In the genomic region with DNA sequence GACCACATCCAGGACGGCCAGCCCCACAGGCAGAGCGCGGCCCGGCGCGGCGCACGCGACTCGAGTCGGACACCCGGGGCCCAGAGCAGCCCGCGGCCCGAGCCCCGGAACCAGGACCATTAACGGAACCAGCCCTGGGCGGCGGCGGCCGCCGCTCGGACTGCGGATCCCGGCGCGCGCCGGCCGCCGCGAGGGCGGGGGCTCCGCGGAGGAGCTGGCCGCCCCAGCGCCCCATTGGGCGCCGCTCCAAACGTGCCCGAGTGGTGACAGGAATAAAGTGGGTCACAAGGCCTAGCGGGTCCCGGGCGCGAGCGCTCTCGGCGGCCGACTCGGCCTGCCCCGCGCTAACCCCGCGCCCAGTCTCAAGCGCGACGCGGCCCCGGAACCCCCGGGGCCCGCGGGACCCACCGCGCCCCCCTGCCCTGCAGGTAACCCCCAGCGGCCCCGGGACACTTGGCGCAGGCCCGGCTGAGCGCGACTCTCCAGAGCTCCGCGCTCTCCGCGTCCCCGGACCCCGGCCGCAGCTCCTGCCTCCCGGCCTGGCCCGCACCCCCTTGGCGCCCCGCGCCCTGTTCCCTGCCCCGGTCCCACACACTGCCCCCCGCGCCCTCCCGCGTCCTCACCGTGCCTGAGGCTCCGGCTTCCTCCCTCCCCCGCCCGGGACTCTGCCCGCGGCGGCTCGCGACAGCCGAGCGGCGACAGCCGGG, we compare ENCODE assay signal across 8 mouse cellular contexts. TPM values are rescaled to one million over a fixed set of nuclear protein-coding genes. Genes with fewer than 3 reads are reported as not detected.
DNase-seq lines count a peak whose midpoint lies in the region; ATAC-seq lines count a peak whose summit lies in the region.

No protein-coding gene starts in this region.

- H3K4me3 ChIP-seq in hindbrain, embryonic 16.5 days (ENCODE audit: low read length), result peak overlapping the region; percentile 71

- H3K4me2 ChIP-seq in hindbrain, embryonic 16.5 days (ENCODE audit: low read length), result peak overlapping the region; percentile 93

- H3K27ac ChIP-seq in hindbrain, embryonic 16.5 days (ENCODE audit: low read depth, low read length), result peak overlapping the region; percentile 98

- DNase-seq in T-cell, adult 2 months (ENCODE audit: low spot score), result peak; percentile 57
- DNase-seq in cerebellum, postnatal 14 days, result peak; percentile 94 to 95
- peak; percentile 85 for DNase-seq in gastrocnemius, adult 18-20 months (ENCODE audit: low spot score)
- peak; percentile 57 to 93 for DNase-seq in left cerebral cortex, postnatal 10 days (ENCODE audit: extremely low spot score in 1 of 2, low spot score in 2 of 2)
- peak; percentile 84 for DNase-seq in right cerebral cortex, postnatal 14 days
- DNase-seq in urinary bladder, postnatal 25 days (ENCODE audit: low spot score), result peak; percentile 68

- peaks cover 22% of the 10 kb centered on the region for H3K4me1 ChIP-seq in hindbrain, embryonic 16.5 days (ENCODE audit: control insufficient read depth, insufficient read depth, low read depth, low read length)

- under 1% methylated on average over 65 of the region's 100 CpGs for WGBS in hindbrain, embryonic 16.5 days

- H3K36me3 ChIP-seq in hindbrain, embryonic 16.5 days (ENCODE audit: control insufficient read depth, insufficient read depth, low read length), result no peaks in the 10 kb centered on the region

- intact Hi-C loops in left cerebral cortex, postnatal 10 days (cut with DNase I), result loop anchor here (10.0 kb wide), 2 partner anchors 111 to 231 kb away; no protein-coding TSS in a partner anchor

- peak; percentile 85 for ATAC-seq in hindbrain, embryonic 16.5 days
- peak; percentile 77 for ATAC-seq in megakaryocyte progenitor cell, adult 5-6 weeks (replicated peaks; ENCODE audit: poor library complexity)

- no peaks in the 10 kb centered on the region for H3K9me3 ChIP-seq in hindbrain, embryonic 16.5 days (ENCODE audit: control insufficient read depth, low read length)

- H3K27me3 ChIP-seq in hindbrain, embryonic 16.5 days (replicated peaks; ENCODE audit: control insufficient read depth, insufficient read depth, low read length), result no peaks in the 10 kb centered on the region

- peak overlapping the region; percentile 97 for H3K9ac ChIP-seq in hindbrain, embryonic 16.5 days (ENCODE audit: low read depth, low read length)

RNA-seq across cellular contexts. Expression of a gene that starts 0.7 kb away (rescaled TPM):
- total RNA-seq in gastrocnemius, adult 18-20 months (2021), result 10 to 100 TPM; 17.9 to 22.6 TPM
- 13.1 TPM in 2 replicates for polyA plus RNA-seq in hindbrain, embryonic 16.5 days (2015; fragmentation: Nextera tagmentation; extraction: Ambion mirVana)
- 10 to 100 TPM; 42.5 to 43.2 TPM for total RNA-seq in left cerebral cortex, postnatal 10 days (2021)
- 5.9 and 6.1 TPM in 2 replicates for total RNA-seq in megakaryocyte progenitor cell, adult 5-6 weeks (2015)
- total RNA-seq in megakaryocyte progenitor cell, adult 5-6 weeks (2017), result 7.1 and 7.5 TPM in 2 replicates

RNA-seq across cellular contexts. Expression of a gene that starts 27.1 kb away (rescaled TPM):
- total RNA-seq in gastrocnemius, adult 18-20 months (2021), result not detected
- polyA plus RNA-seq in hindbrain, embryonic 16.5 days (2015; fragmentation: Nextera tagmentation; extraction: Ambion mirVana), result not detected in 2 replicates
- not detected for total RNA-seq in left cerebral cortex, postnatal 10 days (2021)
- not detected in 2 replicates for total RNA-seq in megakaryocyte progenitor cell, adult 5-6 weeks (2015)
- not detected in 2 replicates for total RNA-seq in megakaryocyte progenitor cell, adult 5-6 weeks (2017)

RNA-seq across cellular contexts. Expression of a gene that starts 59.7 kb away (rescaled TPM):
- total RNA-seq in gastrocnemius, adult 18-20 months (2021), result not detected
- 1.7 and 2.3 TPM in 2 replicates for polyA plus RNA-seq in hindbrain, embryonic 16.5 days (2015; fragmentation: Nextera tagmentation; extraction: Ambion mirVana)
- not detected for total RNA-seq in left cerebral cortex, postnatal 10 days (2021)
- not detected in 2 replicates for total RNA-seq in megakaryocyte progenitor cell, adult 5-6 weeks (2015)
- total RNA-seq in megakaryocyte progenitor cell, adult 5-6 weeks (2017), result not detected in 2 replicates

Comparison
In these comparisons a context has a peak if more than half of its experiments do, and no peak if none do; other contexts are left out.
1. Peak in every context shown above with its lines: DNase-seq, ATAC-seq, H3K4me3 ChIP-seq and H3K27ac ChIP-seq.